Mouse (Mus musculus) macrophage (primary cell): ENCODE measurements around the gene Peg3. TPM values are rescaled to one million over a fixed set of nuclear protein-coding genes. Genes with fewer than 3 reads are reported as not detected.

Source experiments
- H3K27ac ChIP-seq: fragments of 350-480 bp; formaldehyde crosslinking; 2 replicates; pipeline ENCODE4 v1.9.0; 2021
- H3K36me3 ChIP-seq: fragments of 350-480 bp; formaldehyde crosslinking; 2 replicates; pipeline ENCODE4 v1.9.0; 2021; ENCODE audit errors: inconsistent target
- H3K4me3 ChIP-seq: fragments of 350-480 bp; formaldehyde crosslinking; 2 replicates; pipeline ENCODE4 v1.9.0; 2021; ENCODE audit errors: inconsistent target
- H3K79me2 ChIP-seq: fragments of 350-480 bp; formaldehyde crosslinking; 2 replicates; pipeline ENCODE4 v1.9.0; 2021; ENCODE audit errors: inconsistent target
- WGBS: methylation state at CpG from one replicate; pipeline ENCODE4 v1.1.7; 2026; ENCODE audit warnings: inconsistent platforms; ENCODE audit not compliant: missing documents; 5-methylcytosine and 5-hydroxymethylcytosine counted together
- polyA plus RNA-seq: library from polyadenylated mRNA; stranded (reverse); fragments of 250-400 nt; gene quantifications from 3 replicates; pipeline ENCODE4 v1.2.4, GENCODE M21; 2018; ENCODE audit warnings: inconsistent platforms

Peg3 gene
- polyA plus RNA-seq, 1 experiment from 2014 or later = not detected

- Histone ChIP-seq H3K36me3 (no peaks in the 10 kb centered on the region), H3K27ac (no peak overlapping the region), H3K4me3 (no peak overlapping the region), H3K79me2 (no peaks in the 10 kb centered on the region)
- 89% methylated on average over 7 of the region's 7 CpGs for WGBS
Observed at GRCm38 (mm10) chr7:6663430-6663829, 66.8 kb downstream of the Peg3 start.

- WGBS = 28% methylated on average over 2 of the region's 2 CpGs
- H3K4me3 ChIP-seq = no peak overlapping the region
- H3K79me2 ChIP-seq = no peaks in the 10 kb centered on the region
- H3K36me3 ChIP-seq = no peaks in the 10 kb centered on the region
- no peak overlapping the region for H3K27ac ChIP-seq
Observed at GRCm38 (mm10) chr7:6659605-6660004, 70.6 kb downstream of the Peg3 start.

GRCm38 (mm10) chr7:6658606-6659005 lies 71.6 kb downstream of the Peg3 start:
- H3K27ac ChIP-seq = no peak overlapping the region
- no peaks in the 10 kb centered on the region for H3K79me2 ChIP-seq
- no peaks in the 10 kb centered on the region for H3K36me3 ChIP-seq
- no peak overlapping the region for H3K4me3 ChIP-seq
- WGBS = 89% methylated on average over 7 of the region's 7 CpGs

Other genes with a start within 250 kb of the Peg3 start
- not detected in 3 replicates for gene Olfr5, start 243.5 kb downstream of the Peg3 start, polyA plus RNA-seq
- not detected in 3 replicates for gene Olfr1347, start 230.7 kb downstream of the Peg3 start, polyA plus RNA-seq
- gene Olfr1348, start 221.7 kb downstream of the Peg3 start, polyA plus RNA-seq = not detected in 3 replicates
- gene Olfr1349, start 207.5 kb downstream of the Peg3 start, polyA plus RNA-seq = not detected in 3 replicates
- gene Olfr1350, start 165.6 kb downstream of the Peg3 start, polyA plus RNA-seq = not detected in 3 replicates
- not detected in 3 replicates for gene Zim1, start 34.0 kb downstream of the Peg3 start, polyA plus RNA-seq
- not detected in 3 replicates for gene Usp29, start 147 bp upstream of the Peg3 start, polyA plus RNA-seq